Mouse (Mus musculus): ENCODE measurements around the gene Mbip.

DNA sequence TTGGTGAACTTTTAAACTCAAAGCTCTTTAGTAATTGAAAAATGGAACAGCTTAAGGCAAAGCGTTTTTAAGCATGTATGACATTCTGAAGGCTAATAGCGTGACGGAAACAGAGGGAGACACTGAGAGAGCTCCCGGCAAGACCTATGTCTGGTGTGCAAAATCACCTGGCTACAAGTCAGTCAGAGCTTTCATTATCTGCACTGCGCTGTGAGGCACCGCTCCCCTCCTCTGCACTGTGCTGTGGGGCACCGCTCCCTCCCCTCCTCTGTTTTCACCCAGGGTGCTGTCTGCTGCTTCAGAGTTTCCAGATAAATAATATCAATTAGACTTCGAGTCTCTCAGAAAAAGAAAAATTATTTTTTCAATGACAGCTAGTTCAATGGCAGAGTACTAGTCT, 27.6 kb downstream of the Mbip start:
- TF ChIP-seq CTCF (IDR thresholded peaks at IDR 0.05; ENCODE audit: low read depth) (no peak), EP300 (optimal IDR thresholded peaks at IDR 0.05) (no peak)

Measured in stomach, postnatal 0 days (tissue).